Mouse (Mus musculus): ENCODE data around the gene Hdac10.

The Hdac10 gene

DNA sequence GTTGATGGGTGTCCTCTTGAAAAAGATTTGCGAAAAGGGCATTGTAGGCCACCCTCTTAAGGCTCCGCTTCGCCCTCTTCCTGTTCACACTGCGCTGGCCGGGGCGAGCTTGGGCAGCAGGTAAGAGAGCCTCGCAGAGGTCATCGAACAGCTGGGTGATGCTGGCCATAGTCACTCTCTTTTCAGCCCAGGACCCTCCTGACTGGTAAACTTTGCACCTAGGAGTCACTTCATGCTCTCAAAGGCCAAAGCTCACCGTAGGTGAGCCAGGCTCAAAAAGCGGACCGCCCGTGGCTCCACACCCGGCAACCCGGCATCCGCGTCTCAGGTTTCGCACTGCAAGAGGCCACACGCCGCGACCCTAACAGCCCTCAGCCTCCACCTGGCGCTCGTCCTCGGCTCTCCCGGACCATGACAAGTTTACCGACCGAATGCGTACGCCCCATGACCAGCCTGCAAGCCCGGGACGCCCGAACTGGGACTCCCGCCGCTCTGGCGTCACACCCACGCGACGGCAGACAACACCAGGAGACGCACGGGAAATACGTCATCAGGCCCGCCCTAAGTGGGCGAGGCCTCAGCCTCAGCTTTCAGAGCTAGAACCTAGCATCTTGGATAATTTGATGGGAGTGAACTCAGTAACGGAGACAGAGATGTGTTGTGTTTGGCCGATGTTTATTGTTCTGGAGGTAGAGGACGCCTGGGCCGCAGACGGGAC lies 5.7 kb downstream of the Hdac10 start, which contains the start of gene Tubgcp6:
Gene Tubgcp6, minus strand, starts transcription at position 464 of the 718 bp plus-strand sequence.
- DNase-seq, result peak; percentile 95

DNA sequence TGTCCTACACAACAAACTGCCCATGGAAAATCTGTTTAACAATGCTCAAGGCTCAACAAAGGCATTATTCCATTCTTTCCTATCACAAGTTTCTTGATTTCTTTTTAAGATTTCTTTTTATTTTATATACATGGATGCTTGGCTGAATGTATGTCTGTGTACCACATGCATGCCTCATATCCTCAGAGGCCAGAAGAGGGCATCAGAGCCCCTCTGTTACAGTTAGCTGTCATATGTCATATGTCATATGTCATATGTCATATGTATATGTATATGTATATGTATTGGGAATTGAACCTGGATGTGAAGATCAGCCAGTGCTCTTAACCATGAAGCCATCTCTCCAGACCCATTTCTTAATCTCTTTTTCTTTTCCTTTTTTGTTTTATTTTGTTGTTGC lies 10.5 kb downstream of the Hdac10 start:
- peak; percentile 19 for DNase-seq

DNA sequence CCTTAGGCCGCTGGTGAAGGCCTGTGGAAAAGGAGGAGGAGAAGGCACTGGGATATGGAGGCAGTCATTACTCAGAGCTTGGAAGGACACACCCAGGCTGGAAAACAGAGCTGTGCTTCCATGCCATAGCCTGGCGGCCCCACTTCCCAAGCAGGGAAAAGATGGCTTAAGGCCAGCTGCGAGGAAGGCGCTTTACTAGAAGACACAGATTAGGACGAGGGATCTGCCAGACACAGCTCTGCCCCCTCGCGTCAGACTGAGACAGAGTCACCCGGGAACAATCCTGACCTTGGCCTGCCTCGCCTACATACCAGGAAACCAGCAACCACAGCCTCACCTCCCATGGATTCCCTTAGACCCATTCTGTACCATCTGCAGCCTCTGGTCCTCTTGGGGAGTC lies 18.4 kb downstream of the Hdac10 start:
- DNase-seq, result no peak

DNA sequence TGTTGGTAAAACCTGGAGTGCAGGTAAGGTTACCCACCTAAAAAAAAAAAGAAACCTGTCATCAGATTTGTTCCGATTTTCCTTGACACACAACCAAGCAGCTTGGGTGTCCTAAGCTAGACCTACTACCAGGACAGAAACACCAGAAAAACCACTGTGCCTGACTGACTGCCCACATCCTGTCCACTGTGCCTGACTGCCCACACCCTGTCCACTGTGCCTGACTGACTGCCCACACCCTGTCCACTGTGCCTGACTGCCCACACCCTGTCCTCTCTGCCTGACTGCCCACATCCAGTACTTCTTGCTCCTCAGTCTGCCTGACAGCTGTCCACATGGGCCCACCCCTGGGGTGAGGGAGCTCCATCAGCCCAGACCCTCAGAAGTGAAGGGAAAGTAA lies 21.5 kb downstream of the Hdac10 start:
- DNase-seq, result no peak

DNA sequence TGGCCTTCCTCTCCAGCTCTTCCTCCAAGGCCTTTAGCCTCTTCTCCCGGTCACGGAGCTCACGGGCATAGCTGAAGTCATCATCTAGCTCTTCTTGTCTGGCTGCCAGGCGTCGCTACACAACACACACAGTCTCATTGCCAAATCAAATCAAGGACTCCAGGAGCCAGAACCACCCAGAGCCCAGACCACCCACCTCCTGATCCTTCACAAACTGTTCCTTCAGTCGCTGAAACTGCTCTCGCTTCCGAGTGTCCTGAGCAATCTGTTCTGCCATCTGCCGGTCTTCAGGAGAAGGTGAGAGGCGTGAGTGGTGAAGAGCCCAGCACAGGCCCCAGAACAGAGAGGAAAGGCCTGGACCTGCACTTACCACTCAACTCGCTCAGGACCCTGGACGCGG lies 22.4 kb downstream of the Hdac10 start:
- DNase-seq, result no peak

DNA sequence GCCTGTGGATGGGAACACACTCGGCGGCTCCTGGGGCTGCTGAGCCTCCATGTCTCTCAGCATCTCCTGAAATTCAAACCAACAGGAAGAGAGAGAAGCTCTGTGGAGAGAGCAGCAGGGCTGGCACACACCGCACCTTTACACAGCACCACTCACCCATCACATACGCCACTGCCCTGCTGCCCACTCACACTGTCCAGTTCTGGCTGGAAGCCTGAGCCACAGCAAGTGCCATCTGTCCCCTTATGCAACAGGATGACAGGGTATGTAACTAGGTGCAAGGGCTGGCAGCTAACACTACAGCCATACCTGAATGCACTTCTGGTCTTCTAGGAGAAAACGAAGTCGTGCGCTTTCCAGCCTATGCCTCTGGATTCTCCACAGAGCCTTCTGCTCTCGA lies 24.1 kb downstream of the Hdac10 start:
- no peak for DNase-seq

DNA sequence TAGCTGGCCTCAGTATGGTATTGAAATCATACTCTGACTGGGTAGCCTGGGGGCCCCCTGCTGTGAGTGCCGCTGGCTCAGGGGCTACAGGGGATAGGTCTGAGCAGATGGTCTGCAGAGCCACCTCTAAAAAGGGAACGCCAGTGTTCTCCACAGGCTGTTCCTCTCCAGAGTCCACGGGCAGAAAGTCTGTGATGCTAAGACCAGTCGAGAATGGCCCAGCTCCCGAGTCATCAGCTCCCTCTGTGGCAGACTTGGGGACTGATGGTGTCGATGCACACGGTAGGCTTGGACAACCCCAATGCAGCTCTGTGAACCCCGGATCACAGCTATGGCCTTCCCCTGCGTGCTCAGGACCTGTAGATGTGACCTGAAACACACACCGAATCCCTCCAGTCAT lies 24.6 kb downstream of the Hdac10 start:
- DNase-seq, result no peak

DNA sequence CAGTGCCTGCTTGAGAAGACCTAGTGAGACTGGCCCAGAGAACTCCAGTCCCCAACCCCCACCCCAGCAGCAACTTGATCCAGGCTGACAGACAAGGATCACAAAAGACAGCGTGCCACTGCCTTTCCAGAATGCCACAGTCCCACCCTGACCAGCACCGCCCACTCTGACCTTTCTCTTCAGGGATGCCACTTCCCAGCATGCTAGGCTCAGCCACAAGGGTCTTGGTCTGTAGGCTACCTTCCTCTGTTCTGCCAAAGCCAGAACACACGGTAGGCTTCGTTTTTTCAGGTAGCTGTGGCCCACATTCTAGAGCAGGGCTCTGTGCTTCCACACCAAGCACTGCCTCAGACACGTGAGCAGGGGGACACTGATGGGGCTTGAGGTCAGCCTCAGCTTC lies 25.9 kb downstream of the Hdac10 start:
- no peak for DNase-seq

DNA sequence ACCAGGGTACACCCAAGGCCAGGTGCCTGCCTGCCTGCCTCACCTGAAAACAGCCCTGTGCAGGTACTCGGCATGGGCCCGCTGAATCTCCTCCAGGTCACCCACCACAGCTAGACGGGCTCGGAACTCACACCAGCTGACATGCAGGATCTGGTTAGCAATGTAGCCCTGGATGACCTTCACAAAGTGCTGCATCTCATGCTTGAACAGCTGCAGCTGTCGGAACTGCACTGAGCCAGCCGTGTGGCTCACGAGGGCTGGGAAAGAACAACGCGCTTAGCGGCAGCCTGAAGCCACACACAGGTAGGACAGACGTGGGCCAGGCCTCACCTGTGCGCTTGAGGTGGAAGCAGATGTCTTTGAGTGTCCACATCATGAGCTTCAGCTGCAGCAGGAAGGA lies 27.7 kb downstream of the Hdac10 start:
- no peak for DNase-seq

DNA sequence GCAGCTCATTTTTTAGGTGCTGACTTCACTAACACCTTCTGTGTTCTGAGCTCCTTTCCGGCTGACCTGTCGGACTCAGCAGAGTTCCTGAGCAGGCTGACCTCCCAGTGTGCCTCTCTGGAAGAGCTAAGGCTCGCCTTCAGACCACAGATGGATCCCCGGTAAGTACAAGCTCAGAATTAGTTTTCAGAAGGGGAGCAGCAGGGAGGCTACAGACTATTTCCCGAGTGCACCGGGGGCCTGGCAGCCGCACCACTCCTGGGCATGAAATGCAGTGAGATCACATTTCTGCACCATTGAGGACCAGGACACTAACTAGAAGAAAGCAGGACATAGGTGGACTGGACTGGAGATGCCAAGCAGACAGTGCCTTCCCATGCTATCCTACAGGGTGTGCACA lies 29.9 kb downstream of the Hdac10 start:
- DNase-seq, result no peak

DNA sequence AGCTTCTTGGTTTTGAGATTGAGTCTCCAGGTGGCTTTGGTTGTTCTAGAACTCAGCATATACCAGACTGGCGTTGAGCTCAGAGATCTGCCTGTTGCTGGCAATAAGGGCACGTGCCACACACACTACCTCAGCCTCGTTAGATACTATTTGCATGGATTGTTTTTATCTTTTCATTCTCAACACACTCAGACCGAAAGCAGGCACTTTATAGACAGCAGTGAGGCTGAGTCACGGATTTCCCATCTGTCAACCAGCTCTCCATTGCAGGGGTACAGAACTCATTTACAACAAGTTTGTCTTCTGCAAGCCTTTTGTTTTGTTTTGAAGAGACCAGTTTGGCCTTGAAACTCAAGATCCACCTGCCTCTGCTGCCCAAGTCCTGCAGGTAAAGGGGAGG lies 31.1 kb downstream of the Hdac10 start:
- DNase-seq, result no peak

DNA sequence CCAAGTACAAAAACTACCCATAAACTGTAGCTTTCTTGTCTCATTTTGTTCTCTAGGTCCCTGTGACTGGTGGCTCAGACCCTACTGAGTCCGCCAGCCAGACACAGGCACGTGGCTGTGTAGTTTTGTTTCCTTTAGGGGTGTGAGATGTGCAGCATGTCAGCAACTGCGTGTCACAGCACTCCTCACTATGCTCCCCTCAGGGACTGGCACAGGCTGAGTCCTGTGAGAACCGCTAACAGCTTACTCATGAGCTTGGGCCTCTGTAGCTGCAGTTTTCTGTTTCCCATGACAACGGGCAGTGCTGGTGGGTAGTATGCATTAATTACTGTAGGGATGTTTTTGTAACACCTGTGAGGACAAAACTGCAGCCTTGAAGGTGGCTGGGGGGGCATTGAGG lies 36.3 kb downstream of the Hdac10 start:
- no peak for DNase-seq

DNA sequence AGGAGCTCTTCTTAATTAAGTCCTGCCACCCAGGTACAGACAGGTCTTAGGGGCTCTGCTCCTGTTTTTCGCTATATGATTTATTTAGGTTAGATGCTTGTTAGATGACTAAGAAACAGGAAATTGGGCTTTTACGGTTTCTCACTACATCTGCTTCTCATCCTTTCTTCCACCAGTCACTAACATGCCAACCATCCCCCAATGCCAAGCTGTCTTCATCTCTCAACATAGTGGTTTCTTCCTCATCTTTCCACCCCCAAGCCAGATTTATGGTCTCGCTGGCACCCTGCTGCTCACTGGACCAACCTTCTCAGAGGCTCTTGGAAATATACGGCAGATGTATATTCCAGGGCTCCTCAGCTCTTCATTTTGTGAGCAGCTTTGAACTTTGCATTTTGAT lies 37.8 kb downstream of the Hdac10 start:
- DNase-seq, result no peak

DNA sequence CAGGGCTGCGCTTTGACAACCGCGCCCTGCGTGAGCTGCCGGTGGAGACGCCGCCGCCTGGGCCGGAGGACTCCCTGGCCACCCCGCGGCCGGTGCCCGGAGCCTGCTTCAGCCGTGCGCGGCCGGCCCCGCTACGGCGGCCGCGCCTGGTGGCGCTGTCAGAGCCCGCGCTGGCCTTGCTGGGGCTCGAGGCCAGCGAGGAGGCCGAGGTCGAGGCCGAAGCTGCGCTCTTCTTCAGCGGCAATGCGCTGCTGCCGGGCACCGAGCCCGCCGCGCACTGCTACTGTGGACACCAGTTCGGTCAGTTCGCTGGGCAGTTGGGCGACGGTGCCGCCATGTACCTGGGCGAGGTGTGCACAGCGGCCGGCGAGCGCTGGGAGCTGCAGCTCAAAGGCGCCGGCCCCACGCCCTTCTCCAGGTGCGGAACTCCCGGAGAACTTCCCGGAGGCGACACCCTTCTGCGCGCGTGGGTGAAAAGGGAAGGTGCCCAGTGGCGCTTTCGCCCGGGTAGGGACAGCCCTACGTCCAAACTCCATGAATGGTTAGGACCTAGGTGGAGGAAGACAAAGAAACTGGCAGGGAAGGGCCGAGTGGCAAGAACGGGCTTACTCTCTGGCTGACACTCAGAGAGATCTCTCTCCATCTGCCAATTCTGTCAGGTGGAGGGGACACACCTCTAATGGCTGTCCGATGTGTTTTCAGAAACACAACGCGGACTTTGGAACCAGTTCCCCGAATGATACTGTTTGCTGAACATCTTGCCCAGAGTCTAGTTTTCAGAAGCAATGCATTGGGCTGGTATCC lies 39.0 kb downstream of the Hdac10 start:
- DNase-seq, result peak; percentile 29

DNA sequence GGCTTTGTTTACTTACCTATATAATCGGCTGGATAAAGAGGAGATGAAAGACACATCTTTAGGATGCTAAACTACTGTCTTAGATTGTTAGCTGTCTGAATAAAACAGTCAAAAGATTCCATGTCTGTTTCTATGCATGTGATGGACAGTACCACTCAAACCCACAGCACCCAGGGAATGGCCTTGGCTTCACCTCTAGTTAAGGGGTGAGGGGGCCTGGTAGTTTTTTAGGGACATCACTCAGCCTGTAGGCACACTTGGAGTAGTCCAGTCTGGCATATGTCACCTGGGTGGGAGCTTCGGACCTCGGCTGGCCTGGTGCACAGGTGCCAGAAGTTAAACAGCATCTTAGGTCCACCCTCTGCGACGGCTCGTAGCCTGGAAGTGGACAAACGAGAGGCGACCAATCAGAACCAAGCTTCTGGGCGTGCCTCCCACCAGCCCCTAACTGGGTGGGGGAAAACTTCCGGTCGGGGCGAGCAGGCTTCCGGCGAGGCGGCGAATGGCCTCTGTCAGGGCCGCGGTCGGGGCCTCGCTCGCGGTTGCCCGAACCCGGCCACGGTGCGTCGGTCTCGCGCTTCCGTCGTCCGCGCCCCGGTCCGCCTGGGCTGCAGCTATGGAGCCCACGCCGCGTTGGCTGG lies 39.8 kb downstream of the Hdac10 start, which contains the start of gene Selenoo:
Gene Selenoo, plus strand, starts transcription at position 478 of the 641 bp plus-strand sequence.
- DNase-seq, result peak; percentile 93

DNA sequence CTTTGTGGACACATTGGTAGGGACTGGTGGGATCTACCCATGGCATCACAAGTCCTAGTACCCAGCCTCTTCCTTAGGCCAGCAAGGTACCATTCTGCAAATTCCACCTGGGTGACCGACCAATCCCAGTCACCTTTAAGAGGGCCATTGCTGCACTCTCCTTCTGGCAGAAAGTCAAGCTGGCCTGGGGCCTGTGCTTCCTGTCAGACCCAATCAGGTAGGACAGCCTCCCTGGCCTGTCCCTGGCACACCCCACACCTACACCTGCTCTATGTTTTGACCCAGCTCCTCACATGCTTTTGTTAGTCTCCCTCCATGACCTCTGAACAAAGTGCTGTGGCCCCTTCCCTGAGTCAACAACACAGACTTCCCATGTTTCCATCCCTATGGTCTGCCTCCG lies 43.7 kb downstream of the Hdac10 start:
- no peak for DNase-seq

DNA sequence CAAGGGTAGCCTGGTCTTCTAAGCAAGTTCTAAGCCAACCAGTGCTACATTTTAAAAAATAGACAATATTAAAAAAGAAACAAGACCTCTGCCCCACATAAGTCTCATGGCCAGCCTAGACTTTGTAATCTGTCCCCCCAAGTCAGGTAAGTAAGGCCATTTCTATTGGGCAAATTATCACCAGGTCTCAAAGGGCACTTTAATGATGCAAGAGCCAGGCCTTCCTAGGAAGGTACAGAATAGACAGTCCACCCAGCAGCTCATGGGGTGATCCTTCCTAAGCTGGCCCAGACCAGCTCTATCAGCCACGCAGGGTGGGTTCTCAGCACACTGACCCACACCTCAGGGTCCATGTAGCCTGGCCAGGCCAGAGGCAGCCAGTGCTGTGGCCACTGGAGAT lies 44.6 kb downstream of the Hdac10 start:
- no peak for DNase-seq

DNA sequence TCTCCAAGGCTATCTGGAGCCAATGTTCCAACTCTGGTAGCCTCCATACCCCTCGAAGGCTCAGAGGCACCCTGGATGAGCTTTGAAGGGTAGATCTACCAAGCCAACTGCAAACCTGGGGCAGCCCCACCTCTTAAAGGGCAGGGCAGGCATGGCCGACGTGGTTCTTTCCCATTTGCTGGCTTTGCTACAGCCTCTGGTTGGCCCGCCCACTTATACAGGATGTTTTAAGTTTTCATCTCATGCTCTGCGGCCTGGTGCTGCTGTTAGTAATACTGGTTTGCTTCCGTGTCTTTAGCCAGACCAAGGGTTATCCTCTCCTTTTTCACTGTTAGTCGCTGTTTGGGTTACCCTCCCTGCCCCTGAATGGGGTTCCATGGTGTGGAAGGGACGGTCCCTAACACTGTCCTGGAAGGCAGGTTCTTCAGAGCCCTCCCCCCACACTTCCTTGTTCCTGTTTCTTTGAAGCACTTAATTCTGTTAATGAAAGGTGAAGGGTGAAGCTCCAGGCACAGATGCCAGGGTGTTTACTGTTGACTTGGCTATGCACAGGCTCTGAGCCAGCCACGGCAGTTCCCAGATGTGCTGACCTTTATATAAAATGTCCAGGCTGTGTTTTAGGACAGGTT lies 50.2 kb downstream of the Hdac10 start:
- peak; percentile 65 for DNase-seq

DNA sequence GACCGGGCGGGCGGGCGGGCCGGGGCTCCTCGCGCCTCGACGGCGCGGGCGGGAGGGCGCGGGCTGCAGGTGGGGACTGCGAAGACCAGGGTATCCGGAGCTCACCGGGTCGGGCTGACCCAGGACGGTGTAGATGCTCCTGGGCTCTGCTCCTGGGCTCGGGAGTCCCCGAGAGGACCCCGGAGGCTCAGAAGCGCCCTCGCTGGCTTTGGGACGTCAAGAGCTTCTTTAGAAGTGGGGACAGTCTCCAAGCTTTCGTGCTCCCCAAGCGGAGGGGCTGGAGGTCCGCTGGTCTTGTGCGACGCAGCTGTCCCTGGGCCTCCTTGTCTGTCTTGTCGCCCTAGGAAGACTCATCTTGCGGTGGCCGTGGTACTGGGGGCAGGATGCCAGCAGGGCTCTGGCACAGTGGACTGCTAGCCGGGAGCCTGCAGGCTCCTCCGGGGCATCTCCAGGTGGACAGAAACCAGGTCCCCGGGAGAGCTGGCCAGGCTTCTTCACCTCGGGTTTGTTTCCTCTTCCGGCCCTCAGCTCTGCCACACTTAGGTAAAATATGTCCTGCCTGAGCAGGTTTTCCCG lies 52.3 kb downstream of the Hdac10 start:
- DNase-seq, result peak; percentile 49

DNA sequence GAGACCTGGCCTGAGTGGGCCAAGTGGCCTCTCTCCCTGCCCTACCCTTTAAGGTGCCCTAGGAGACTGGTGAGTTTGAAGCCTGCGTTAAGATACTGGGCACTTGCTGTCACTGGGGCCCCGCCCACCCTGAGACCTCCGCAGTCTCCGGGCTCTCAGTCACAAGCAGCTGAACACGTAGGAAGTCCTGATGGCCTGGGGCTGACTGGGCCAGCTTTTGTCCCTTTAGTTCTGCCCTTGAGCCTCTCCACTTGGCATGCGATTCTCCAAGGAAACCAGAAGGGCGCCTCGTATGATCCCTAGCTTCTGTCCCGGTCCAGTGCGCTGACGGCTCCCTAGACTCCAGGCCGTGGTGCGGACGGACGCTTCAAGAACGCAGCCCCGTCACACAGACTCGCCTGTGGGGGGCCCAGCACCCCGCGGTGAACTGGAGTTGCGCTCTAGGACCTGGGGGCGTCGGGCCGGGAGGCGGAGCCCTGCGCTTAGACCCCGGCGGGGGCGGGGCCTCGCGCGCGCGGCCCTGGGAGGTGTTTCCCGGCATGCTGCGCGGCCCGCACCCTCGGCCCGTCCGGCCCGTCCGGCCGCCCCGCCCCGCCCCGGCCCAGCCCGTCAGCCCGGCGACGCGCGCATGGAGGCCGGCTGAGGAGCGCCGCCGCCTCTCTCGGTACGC lies 52.9 kb downstream of the Hdac10 start:
- DNase-seq, result peak; percentile 88

DNA sequence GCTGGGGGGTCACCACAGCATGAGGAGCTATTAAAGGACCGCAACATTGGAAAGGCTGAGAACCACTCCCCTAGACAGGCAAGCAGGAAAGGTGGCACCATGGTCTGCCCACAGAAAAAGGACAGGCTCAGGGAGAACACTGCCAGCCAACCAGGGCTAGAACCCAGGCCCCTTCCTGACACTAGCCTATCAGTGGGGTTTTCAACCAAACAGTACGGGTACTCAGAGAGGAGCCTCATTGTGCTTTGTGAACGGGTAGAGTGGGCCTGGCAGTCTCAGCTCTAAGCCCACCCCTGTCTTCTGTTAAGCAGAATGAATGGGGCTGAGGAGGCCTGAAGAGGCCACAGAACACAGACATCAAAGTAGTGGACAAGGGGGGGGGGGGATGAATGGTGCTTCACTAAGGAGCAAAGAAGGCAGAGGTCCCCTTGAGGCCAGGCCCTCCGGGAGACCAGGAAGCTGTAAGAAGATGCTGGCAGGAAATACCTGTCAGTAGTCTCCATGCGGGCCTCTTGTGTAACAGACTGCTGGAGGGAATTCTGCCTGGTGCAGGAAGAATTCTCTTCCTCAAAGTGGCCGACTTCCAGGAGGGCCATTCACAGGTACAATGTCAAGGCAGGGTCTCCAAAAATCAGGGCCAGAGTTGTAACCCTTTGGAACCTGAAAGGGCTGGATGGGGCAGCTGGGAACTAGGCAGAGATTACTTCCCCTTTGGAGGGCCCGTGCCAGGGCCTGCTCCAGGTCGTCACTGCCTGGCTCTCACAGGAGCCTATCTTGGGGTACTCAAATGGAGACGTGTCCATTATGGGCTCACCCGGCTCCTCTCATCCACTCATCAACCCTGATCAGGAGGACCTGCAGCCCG lies 53.7 kb downstream of the Hdac10 start, which contains the start of gene Trabd:
Gene Trabd, plus strand, starts transcription at position 512 of the 865 bp plus-strand sequence.
- no peak for DNase-seq
